Mouse (Mus musculus): ENCODE measurements around the gene Pank3.

DNA sequence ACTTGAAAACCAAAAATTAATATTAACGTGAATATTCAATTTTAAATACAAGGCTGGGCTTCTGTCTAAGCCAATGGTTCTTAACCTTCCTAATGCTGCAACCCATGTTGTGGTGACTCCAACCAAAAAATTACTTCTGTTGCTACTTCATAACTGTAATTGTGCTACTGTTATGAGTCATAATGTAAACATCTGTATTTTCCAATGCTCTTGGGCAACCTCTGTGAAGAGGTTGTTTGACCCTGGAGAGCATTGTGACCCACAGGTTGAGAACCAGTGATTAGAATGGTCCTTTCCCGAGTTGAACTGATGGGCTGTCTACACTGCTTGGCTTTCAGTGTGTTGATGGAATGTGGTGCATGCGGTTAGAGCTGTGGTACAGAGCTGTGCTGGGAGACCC lies 7.2 kb downstream of the Pank3 start:
- TF ChIP-seq CTCF (IDR thresholded peaks at IDR 0.05; ENCODE audit: borderline replicate concordance, control insufficient read depth, extremely low read depth, insufficient read depth, low read length, poor library complexity): no peak
- TF ChIP-seq POLR2A (IDR thresholded peaks at IDR 0.05; ENCODE audit: control insufficient read depth, extremely low read depth, insufficient read depth, low read length, poor library complexity): no peak
